Mouse (Mus musculus) hindbrain, embryonic 16.5 days (tissue): ENCODE data around the gene Npr3. TPM values are rescaled to one million over a fixed set of nuclear protein-coding genes. Genes with fewer than 3 reads are reported as not detected.
A peak's percentile ranks its signal among the peaks of the same experiment; 100 is the strongest.
"Not testable (repeated sequence)": the region's sequence is repeated elsewhere in the genome, so short reads cannot be mapped to it uniquely, and the experiment has no call there.

Experiments
- ATAC-seq: fragments of 200-750 bp; cut with Nextera tagmentation; 2 replicates; pipeline ENCODE4 v1.8.0; 2017; ENCODE audit warnings: moderate TSS enrichment, moderate library complexity
- H3K27ac ChIP-seq: fragments of 300-500 bp; sonication (generic); 2 replicates; pipeline ENCODE4 v1.5.1; 2014; ENCODE audit warnings: low read depth, mild to moderate bottlenecking, control low read depth, low read length, moderate library complexity
- H3K27me3 ChIP-seq: fragments of 300-500 bp; sonication (generic); replicated peaks from 2 replicates; pipeline ENCODE4 v1.6.1; 2014; ENCODE audit warnings: low read length; ENCODE audit not compliant: control insufficient read depth, insufficient read depth
- H3K36me3 ChIP-seq: fragments of 300-500 bp; sonication (generic); 2 replicates; pipeline ENCODE4 v1.6.1; 2014; ENCODE audit warnings: mild to moderate bottlenecking, low read length, moderate library complexity, mixed read lengths; ENCODE audit not compliant: control insufficient read depth, insufficient read depth
- H3K4me1 ChIP-seq: fragments of 300-500 bp; sonication (generic); 2 replicates; pipeline ENCODE4 v1.6.1; 2014; ENCODE audit warnings: low read depth, low read length; ENCODE audit not compliant: control insufficient read depth, insufficient read depth
- H3K4me2 ChIP-seq: fragments of 300-500 bp; sonication (generic); 2 replicates; pipeline ENCODE4 v1.6.1; 2014; ENCODE audit warnings: mild to moderate bottlenecking, low read length, control low read depth, moderate library complexity
- H3K4me3 ChIP-seq: fragments of 300-500 bp; sonication (generic); 2 replicates; pipeline ENCODE4 v1.5.1; 2014; ENCODE audit warnings: mild to moderate bottlenecking, low read length, control low read depth, moderate library complexity
- H3K9ac ChIP-seq: fragments of 300-500 bp; sonication (generic); 2 replicates; pipeline ENCODE4 v1.6.1; 2014; ENCODE audit warnings: low read depth, mild to moderate bottlenecking, control low read depth, low read length, moderate library complexity
- H3K9me3 ChIP-seq: fragments of 300-500 bp; sonication (generic); 2 replicates; pipeline ENCODE4 v1.6.1; 2014; ENCODE audit warnings: mild to moderate bottlenecking, low read length, moderate library complexity; ENCODE audit not compliant: control insufficient read depth
- WGBS: fragments of 180-500 bp; shearing (Covaris S2); extraction: QIAGEN DNeasy Blood & Tissue Kit; methylation state at CpG from one replicate; pipeline ENCODE4 v1.1.7; 2014; 5-methylcytosine and 5-hydroxymethylcytosine counted together
- polyA plus RNA-seq: library from polyadenylated mRNA; unstranded; fragments of >200 nt; fragmentation: Nextera tagmentation; extraction: Ambion mirVana; gene quantifications from 2 replicates; pipeline ENCODE4 v1.2.1, GENCODE M21; 2015

The Npr3 gene
- polyA plus RNA-seq, 1 experiment from 2014 or later: 1.1 TPM

DNA sequence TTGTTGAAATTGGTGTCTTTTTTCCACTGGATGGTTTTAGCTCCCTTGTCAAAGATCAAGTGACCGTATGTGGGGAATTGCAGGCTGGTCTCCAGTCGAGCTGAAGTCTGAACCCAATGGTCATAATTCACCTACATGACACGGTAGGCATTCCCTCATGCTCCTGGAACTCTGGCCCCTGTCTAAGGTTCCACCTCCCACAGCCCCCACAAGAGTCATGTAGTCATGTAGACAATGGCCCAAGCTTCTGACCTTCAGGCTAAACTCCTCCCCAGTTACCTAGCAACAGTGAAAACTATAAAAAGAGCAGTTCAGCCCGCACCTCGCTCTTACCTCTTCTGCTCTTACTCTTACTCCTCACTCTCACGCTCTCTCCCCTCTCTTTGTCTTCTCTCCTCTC lies 84.7 kb downstream of the Npr3 start:
- not testable (repeated sequence) for H3K27me3 ChIP-seq, H3K9me3 ChIP-seq, H3K4me1 ChIP-seq, H3K9ac ChIP-seq, H3K27ac ChIP-seq, ATAC-seq, H3K4me2 ChIP-seq, H3K36me3 ChIP-seq, H3K4me3 ChIP-seq
- WGBS: 73% methylated on average over 6 of the region's 6 CpGs

DNA sequence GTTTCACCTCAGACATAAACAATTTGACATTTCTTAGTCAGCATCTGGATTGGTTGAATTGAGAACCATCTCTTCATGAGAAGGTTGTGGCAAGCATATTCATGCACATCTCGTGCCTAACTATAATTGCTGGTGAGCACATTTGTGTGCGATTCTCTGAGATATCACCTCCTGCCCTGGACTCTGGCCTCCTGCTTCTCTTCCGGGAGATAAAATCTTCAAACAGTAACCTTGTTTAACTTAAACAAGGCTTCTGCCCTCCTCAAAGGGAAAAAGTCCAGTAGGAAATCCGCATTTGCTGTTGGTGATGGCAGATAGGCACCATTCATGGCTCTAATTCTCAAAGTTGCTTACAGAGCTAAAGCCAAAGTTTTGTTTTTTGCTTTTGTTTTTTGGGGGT lies 91.5 kb downstream of the Npr3 start:
- H3K36me3 ChIP-seq: no peaks in the 10 kb centered on the region
- WGBS: 86% methylated on average over 4 of the region's 4 CpGs
- no peak overlapping the region for H3K27ac ChIP-seq
- ATAC-seq: no peak
- no peaks in the 10 kb centered on the region for H3K9me3 ChIP-seq
- no peak overlapping the region for H3K4me2 ChIP-seq
- no peaks in the 10 kb centered on the region for H3K4me1 ChIP-seq
- H3K9ac ChIP-seq: no peak overlapping the region
- H3K27me3 ChIP-seq: no peaks in the 10 kb centered on the region
- H3K4me3 ChIP-seq: no peak overlapping the region

- 50% methylated on average over 4 of the region's 4 CpGs for WGBS
- H3K27ac ChIP-seq: no peak overlapping the region
- no peaks in the 10 kb centered on the region for H3K36me3 ChIP-seq
- no peak overlapping the region for H3K4me3 ChIP-seq
- no peaks in the 10 kb centered on the region for H3K9me3 ChIP-seq
- H3K4me1 ChIP-seq: no peaks in the 10 kb centered on the region
- H3K9ac ChIP-seq: no peak overlapping the region
- H3K4me2 ChIP-seq: no peak overlapping the region
- ATAC-seq: no peak
- no peaks in the 10 kb centered on the region for H3K27me3 ChIP-seq
These were observed 103.5 kb downstream of the Npr3 start for GRCm38 (mm10) chr15:11803576-11803975.

DNA sequence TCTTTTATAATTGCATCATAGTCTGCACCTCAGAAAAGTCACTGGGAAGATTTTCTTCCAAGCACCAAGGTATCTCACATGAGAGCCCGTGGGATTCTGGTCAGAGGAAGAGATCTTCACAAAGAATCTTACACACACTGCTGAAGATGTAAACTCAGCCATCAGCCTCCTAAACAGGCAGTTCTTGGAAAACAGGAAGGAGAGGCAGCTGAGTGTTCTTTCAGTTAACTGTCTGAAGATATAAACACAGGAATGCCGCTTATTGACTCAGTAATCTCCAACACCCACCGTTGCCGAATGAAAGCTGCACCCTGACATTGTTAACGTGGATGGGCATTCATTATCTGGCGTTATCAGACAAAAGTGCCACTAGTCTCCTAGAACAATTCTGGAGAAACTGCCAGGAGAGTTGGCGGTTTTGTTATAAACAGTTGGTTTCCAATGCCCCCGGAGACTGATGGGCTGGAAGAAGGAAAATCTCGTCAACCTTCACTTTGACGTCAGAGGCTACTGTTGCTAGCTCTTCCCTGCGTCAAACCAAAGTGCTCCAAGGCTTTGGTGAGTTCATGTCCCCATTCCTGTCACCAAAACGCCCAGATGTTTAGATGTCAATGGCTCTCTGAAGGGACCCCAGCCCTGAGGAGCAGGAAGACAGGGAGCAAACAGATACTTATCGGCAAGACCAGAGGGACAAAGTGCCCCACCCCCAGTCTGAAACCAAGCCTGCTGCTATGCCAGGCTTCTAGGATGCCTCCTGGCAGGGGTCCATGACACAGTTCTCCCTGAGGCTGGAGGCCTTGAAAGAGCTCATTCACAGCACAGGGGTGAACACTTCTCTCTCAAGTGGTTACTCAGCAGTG lies 105.0 kb downstream of the Npr3 start:
- Histone ChIP-seq H3K4me1 (no peaks in the 10 kb centered on the region), H3K9ac (no peak overlapping the region), H3K9me3 (no peaks in the 10 kb centered on the region), H3K4me2 (no peak overlapping the region), H3K27me3 (no peaks in the 10 kb centered on the region), H3K4me3 (no peak overlapping the region), H3K27ac (no peak overlapping the region), H3K36me3 (no peaks in the 10 kb centered on the region)
- 50% methylated on average over 13 of the region's 13 CpGs for WGBS
- peak; percentile 84 for ATAC-seq

- H3K36me3 ChIP-seq: no peaks in the 10 kb centered on the region
- 42% methylated on average over 2 of the region's 2 CpGs for WGBS
- no peak overlapping the region for H3K27ac ChIP-seq
- no peaks in the 10 kb centered on the region for H3K4me1 ChIP-seq
- H3K4me3 ChIP-seq: no peak overlapping the region
- H3K27me3 ChIP-seq: no peaks in the 10 kb centered on the region
- no peak overlapping the region for H3K4me2 ChIP-seq
- no peaks in the 10 kb centered on the region for H3K9me3 ChIP-seq
- H3K9ac ChIP-seq: no peak overlapping the region
- no peak for ATAC-seq
These were observed 112.5 kb downstream of the Npr3 start for GRCm38 (mm10) chr15:11794632-11795031.

Other genes starting within 250 kb of the Npr3 start
- 474 and 502 TPM in 2 replicates for gene Sub1, start 89.7 kb upstream of the Npr3 start, polyA plus RNA-seq
- 162 and 168 TPM in 2 replicates for gene Zfr, start 210.5 kb upstream of the Npr3 start, polyA plus RNA-seq